ENCODE assay signal across 16 mouse cellular contexts in the genomic region with DNA sequence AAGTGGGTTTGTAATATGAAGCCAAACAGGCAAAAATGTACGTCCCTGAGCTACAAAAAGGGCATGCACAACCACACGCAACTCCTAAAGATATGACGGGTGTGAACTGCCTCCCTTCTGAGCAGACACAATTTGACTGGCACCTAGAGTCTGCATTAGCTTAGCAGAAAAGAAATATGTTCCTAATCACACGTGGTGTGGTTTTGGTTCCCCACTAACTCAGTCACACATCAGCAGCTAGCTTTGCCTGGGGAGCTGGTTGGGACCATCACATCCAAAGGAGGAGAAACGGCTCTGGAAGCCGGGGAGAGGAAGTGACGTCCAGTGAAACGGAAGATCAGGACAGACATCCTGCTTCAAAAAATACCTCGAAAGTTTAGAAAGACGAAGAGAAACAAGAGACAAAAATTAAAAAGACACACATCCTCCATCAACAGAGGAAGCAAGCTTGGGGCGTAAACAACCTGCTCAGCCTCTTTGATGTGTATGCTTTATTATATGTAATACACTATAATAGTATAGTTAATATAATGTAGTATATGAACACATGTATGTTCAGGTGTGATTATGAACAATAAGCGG. TPM values are rescaled to one million over a fixed set of nuclear protein-coding genes. Genes with fewer than 3 reads are reported as not detected.
DNase-seq lines count a peak whose midpoint lies in the region; ATAC-seq and TF ChIP-seq lines count a peak whose summit lies in the region.
"Had no signal": no experiment of that assay in that cellular context is flagged by ENCODE, and none has a peak within 500 bp of the region (broad histone marks: within the 10 kb centered on the region; RNA-seq: fewer than 3 reads in every experiment).

No protein-coding gene starts in this region.

- no peak for ATAC-seq in limb, embryonic 11.5 days (ENCODE audit: insufficient number of reproducible peaks, low FRiP score, low TSS enrichment, low read depth)
- ATAC-seq: forebrain, embryonic 15.5 days; intestine, embryonic 15.5 days; midbrain, embryonic 16.5 days had no signal

- no peaks in the 10 kb centered on the region for H3K27me3 ChIP-seq in spleen, adult 2 months (ENCODE audit: control insufficient read depth, insufficient read depth, low read length)
- H3K27me3 ChIP-seq in limb, embryonic 11.5 days (ENCODE audit: control insufficient read depth, insufficient read depth, low read length): no peaks in the 10 kb centered on the region
- H3K27me3 ChIP-seq: forebrain, embryonic 15.5 days; intestine, embryonic 15.5 days; liver, embryonic 15.5 days had no signal

- no peaks in the 10 kb centered on the region for H3K9me3 ChIP-seq in limb, embryonic 11.5 days (ENCODE audit: control insufficient read depth, low read length)
- H3K9me3 ChIP-seq: forebrain, embryonic 15.5 days; heart, embryonic 10.5 days; intestine, embryonic 15.5 days; liver, embryonic 15.5 days had no signal

- no peak overlapping the region for H3K4me2 ChIP-seq in limb, embryonic 11.5 days (ENCODE audit: low read depth, severe bottlenecking)
- H3K4me2 ChIP-seq: forebrain, embryonic 15.5 days; intestine, embryonic 15.5 days; liver, embryonic 15.5 days had no signal

- H3K36me3 ChIP-seq in spleen, adult 2 months (ENCODE audit: control insufficient read depth, insufficient read depth, low read length): no peaks in the 10 kb centered on the region
- H3K36me3 ChIP-seq in limb, embryonic 11.5 days (ENCODE audit: control insufficient read depth, insufficient read depth, low read length): no peaks in the 10 kb centered on the region
- H3K36me3 ChIP-seq: forebrain, embryonic 15.5 days; intestine, embryonic 15.5 days had no signal

- H3K9ac ChIP-seq in limb, embryonic 11.5 days (ENCODE audit: low read length): no peak overlapping the region
- H3K9ac ChIP-seq: forebrain, embryonic 15.5 days; intestine, embryonic 15.5 days; liver, embryonic 15.5 days had no signal

- H3K4me1 ChIP-seq in spleen, adult 2 months (ENCODE audit: control insufficient read depth, insufficient read depth, insufficient read length): peaks cover 4% of the 10 kb centered on the region
- H3K4me1 ChIP-seq in limb, embryonic 11.5 days (ENCODE audit: control insufficient read depth, insufficient read depth, low read length): peaks cover 12% of the 10 kb centered on the region
- H3K4me1 ChIP-seq: intestine, embryonic 15.5 days; liver, embryonic 15.5 days had no signal

- peak overlapping the region; percentile 52; the same call in 1 of the 2 replicates for H3K27ac ChIP-seq in spleen, adult 2 months (ENCODE audit: insufficient read depth, low read length)
- H3K27ac ChIP-seq in limb, embryonic 11.5 days (replicated peaks; ENCODE audit: low read depth, low read length): no peak overlapping the region
- H3K27ac ChIP-seq: forebrain, embryonic 15.5 days; heart, embryonic 10.5 days; intestine, embryonic 15.5 days; liver, embryonic 15.5 days had no signal

- TF ChIP-seq POLR2A in spleen, adult 2 months (IDR thresholded peaks at IDR 0.05; ENCODE audit: low read depth, low read length): no peak

- DNase-seq in embryo, embryonic 11 days: peak; percentile 18
- DNase-seq in embryo, embryonic 10 days (ENCODE audit: low spot score): no peak
- no peak for DNase-seq in spleen, adult 2 months (ENCODE audit: low read depth in 1 of 2, low spot score in 2 of 2)
- DNase-seq in spleen, postnatal 4 days (ENCODE audit: low spot score in 2 of 2): no peak
- peak; percentile 50 for DNase-seq in limb, embryonic 11.5 days (ENCODE audit: low spot score)
- no peak for DNase-seq in ovary, adult 18-20 months (ENCODE audit: low spot score)
- DNase-seq in lung, postnatal 14 days: no peak
- no peak for DNase-seq in retina, embryonic 14.5 days (ENCODE audit: low spot score)
- DNase-seq: adrenal gland, postnatal 10 days; cerebellum, adult 9-11 months; lung, postnatal 4 days had no signal

- peak overlapping the region; percentile 12; the same call in 1 of the 2 replicates for H3K4me3 ChIP-seq in spleen, adult 2 months (ENCODE audit: extremely low read depth, insufficient read depth, insufficient read length)
- no peak overlapping the region for H3K4me3 ChIP-seq in limb, embryonic 11.5 days (ENCODE audit: low read depth, low read length)
- H3K4me3 ChIP-seq: forebrain, embryonic 15.5 days; heart, embryonic 10.5 days; intestine, embryonic 15.5 days; liver, embryonic 15.5 days had no signal

- 41% methylated on average over 12 of the region's 12 CpGs for WGBS in spleen, adult 2 months
- 47% methylated on average over 12 of the region's 12 CpGs for WGBS in limb, embryonic 11.5 days

- no peak for TF ChIP-seq CTCF in spleen, adult 2 months (IDR thresholded peaks at IDR 0.05; ENCODE audit: extremely low read depth, insufficient read depth, insufficient read length, insufficient replicate concordance)

RNA-seq across cellular contexts. Expression of gene Rsu1, which starts 37.9 kb away (rescaled TPM):
- polyA plus RNA-seq in spleen, adult 2 months (2012; rRNA removed): 49.1 and 60.4 TPM in 2 replicates
- 95.0 and 98.8 TPM in 2 replicates for polyA plus RNA-seq in limb, embryonic 11.5 days (2014; fragmentation: Nextera tagmentation; extraction: Ambion mirVana)

Comparison
In these comparisons a context has a peak if more than half of its experiments do, and no peak if none do; other contexts are left out.
1. DNase-seq: peak in embryo, embryonic 11 days (single experiment) and limb, embryonic 11.5 days (single experiment); none in embryo, embryonic 10 days (single experiment), spleen, adult 2 months (0 of 2), spleen, postnatal 4 days (0 of 2), ovary, adult 18-20 months (single experiment), lung, postnatal 14 days (single experiment) and retina, embryonic 14.5 days (single experiment).